Mouse (Mus musculus) urinary bladder, postnatal 10 days (tissue): ENCODE measurements around the gene Fdx1l.
A peak's percentile ranks its signal among the peaks of the same experiment; 100 is the strongest.

ENCODE experiments used
- DNase-seq: peaks from one replicate; pipeline ENCODE4 v3.0.0; 2022; ENCODE audit warnings: low spot score

Fdx1l gene

GRCm38 (mm10) chr9:21073044-21073840 is at the start of gene Fdx1l, which contains the start of gene Gm49373:
Gene Fdx1l (minus strand): TSS chr9:21073614.
Gene Gm49373 (minus strand): TSS chr9:21073096.
- peak; percentile 49 for DNase-seq

GRCm38 (mm10) chr9:21121483-21121882 is 48.1 kb upstream of the Fdx1l start:
- DNase-seq = no peak

GRCm38 (mm10) chr9:21117073-21117472 is 43.7 kb upstream of the Fdx1l start:
- no peak for DNase-seq

GRCm38 (mm10) chr9:21115105-21115504 is 41.7 kb upstream of the Fdx1l start:
- no peak for DNase-seq

GRCm38 (mm10) chr9:21114190-21114589 is 40.8 kb upstream of the Fdx1l start:
- DNase-seq = no peak

GRCm38 (mm10) chr9:21113751-21114150 is 40.3 kb upstream of the Fdx1l start:
- no peak for DNase-seq

GRCm38 (mm10) chr9:21107607-21108237 is 34.3 kb upstream of the Fdx1l start:
- DNase-seq = no peak

GRCm38 (mm10) chr9:21105760-21106564 is 32.5 kb upstream of the Fdx1l start:
- DNase-seq = no peak

- DNase-seq = no peak
These were observed 31.4 kb upstream of the Fdx1l start for GRCm38 (mm10) chr9:21104814-21105213.

- DNase-seq = no peak
These were observed 28.7 kb upstream of the Fdx1l start for GRCm38 (mm10) chr9:21102076-21102475.

GRCm38 (mm10) chr9:21100447-21101161 is 27.2 kb upstream of the Fdx1l start:
- no peak for DNase-seq

- no peak for DNase-seq
These were observed 24.4 kb upstream of the Fdx1l start for GRCm38 (mm10) chr9:21097793-21098192.

GRCm38 (mm10) chr9:21095958-21096357 is 22.5 kb upstream of the Fdx1l start:
- no peak for DNase-seq

GRCm38 (mm10) chr9:21093423-21093822 is 20.0 kb upstream of the Fdx1l start:
- DNase-seq = no peak

- DNase-seq = peak; percentile 88
These were observed 18.4 kb upstream of the Fdx1l start, which contains the start of the genes Gm38431 and Raver1 for GRCm38 (mm10) chr9:21091707-21092320. Gene Gm38431 (minus strand): TSS chr9:21091997. Gene Raver1 (minus strand): TSS chr9:21092008.

GRCm38 (mm10) chr9:21090972-21091706 is 17.7 kb upstream of the Fdx1l start:
- DNase-seq = no peak

- DNase-seq = no peak
These were observed 17.1 kb upstream of the Fdx1l start for GRCm38 (mm10) chr9:21090537-21090936.

GRCm38 (mm10) chr9:21083324-21083723 is 9.9 kb upstream of the Fdx1l start:
- no peak for DNase-seq

- no peak for DNase-seq
These were observed 7.7 kb upstream of the Fdx1l start for GRCm38 (mm10) chr9:21081127-21081526.

GRCm38 (mm10) chr9:21075625-21076024 is 2.2 kb upstream of the Fdx1l start:
- no peak for DNase-seq

GRCm38 (mm10) chr9:21074173-21074572 is 759 bp upstream of the Fdx1l start:
- no peak for DNase-seq
